Comparison of ENCODE assay signal across 8 mouse cellular contexts in genomic region chr10:11148884-11149741, GRCm38 (mm10). TPM values are rescaled to one million over a fixed set of nuclear protein-coding genes. Genes with fewer than 3 reads are reported as not detected.
DNase-seq lines count a peak whose midpoint lies in the region; ATAC-seq and TF ChIP-seq lines count a peak whose summit lies in the region.

Gene Shprh, plus strand, starts transcription at chr10:11149427.

- H3K9me3 ChIP-seq in forebrain, embryonic 10.5 days, result no peaks in the 10 kb centered on the region
- H3K9me3 ChIP-seq in heart, embryonic 15.5 days (replicated peaks), result no peaks in the 10 kb centered on the region
- no peaks in the 10 kb centered on the region for H3K9me3 ChIP-seq in liver, embryonic 14.5 days (ENCODE audit: control insufficient read depth, low read length)
- no peaks in the 10 kb centered on the region for H3K9me3 ChIP-seq in neural tube, embryonic 11.5 days (ENCODE audit: control insufficient read depth, low read length)
- no peaks in the 10 kb centered on the region for H3K9me3 ChIP-seq in stomach, postnatal 0 days (ENCODE audit: control insufficient read depth, low read length)

- peaks cover 14% of the 10 kb centered on the region for H3K4me1 ChIP-seq in forebrain, embryonic 10.5 days
- H3K4me1 ChIP-seq in heart, embryonic 15.5 days (replicated peaks), result peaks cover 21% of the 10 kb centered on the region
- H3K4me1 ChIP-seq in liver, embryonic 14.5 days (replicated peaks; ENCODE audit: control insufficient read depth in 2 of 2, insufficient read depth in 2 of 2, low read length in 1 of 2), result peaks cover 17 to 19% of the 10 kb centered on the region in 2 experiments
- 0 out of 2 replicates have a peak, but pooled peaks cover 4% of the 10 kb centered on the region for H3K4me1 ChIP-seq in neural tube, embryonic 11.5 days (ENCODE audit: control insufficient read depth, insufficient read depth, low read length)
- no peaks in the 10 kb centered on the region for H3K4me1 ChIP-seq in stomach, postnatal 0 days (replicated peaks; ENCODE audit: control insufficient read depth, insufficient read depth)

- peak within 1 kb of the TSS; percentile 74 for H3K4me2 ChIP-seq in heart, embryonic 15.5 days
- peak within 1 kb of the TSS; percentile 86 for H3K4me2 ChIP-seq in liver, embryonic 14.5 days (ENCODE audit: low read depth)
- H3K4me2 ChIP-seq in neural tube, embryonic 11.5 days (ENCODE audit: low read depth), result peak within 1 kb of the TSS; percentile 72
- peak within 1 kb of the TSS; percentile 85 for H3K4me2 ChIP-seq in stomach, postnatal 0 days (replicated peaks; ENCODE audit: low read depth)

- DNase-seq in CD8-positive naive resting alpha-beta T cell, adult 2 months (ENCODE audit: low read depth in 2 of 2, low spot score in 2 of 2), result peak; percentile 98
- DNase-seq in c-Kit-positive CD71-negative TER-119-negative erythroid progenitor cells, embryonic 14.5 days (ENCODE audit: low read depth), result peak; percentile 97
- DNase-seq in forebrain, embryonic 10.5 days (ENCODE audit: extremely low spot score, low spot score), result peak; percentile 97
- peak; percentile 99 for DNase-seq in kidney, postnatal 25 days
- DNase-seq in liver, embryonic 14.5 days (ENCODE audit: low read depth in 3 of 3, low spot score in 3 of 3), result peak; percentile 98
- peak; percentile 98 for DNase-seq in neural tube, embryonic 11.5 days (ENCODE audit: low spot score)
- peak; percentile 99 for DNase-seq in stomach, postnatal 0 days (ENCODE audit: low spot score)

- H3K27ac ChIP-seq in forebrain, embryonic 10.5 days, result peak within 1 kb of the TSS; percentile 93
- peak within 1 kb of the TSS; percentile 69 for H3K27ac ChIP-seq in heart, embryonic 15.5 days
- no peak within 1 kb of the TSS for H3K27ac ChIP-seq in liver, embryonic 14.5 days
- H3K27ac ChIP-seq in neural tube, embryonic 11.5 days (ENCODE audit: low read depth, low read length), result no peak within 1 kb of the TSS
- H3K27ac ChIP-seq in stomach, postnatal 0 days (replicated peaks), result peak within 1 kb of the TSS; percentile 91

- no peaks in the 10 kb centered on the region for H3K27me3 ChIP-seq in forebrain, embryonic 10.5 days (ENCODE audit: poor library complexity, severe bottlenecking)
- no peaks in the 10 kb centered on the region for H3K27me3 ChIP-seq in heart, embryonic 15.5 days
- no peaks in the 10 kb centered on the region for H3K27me3 ChIP-seq in liver, embryonic 14.5 days (ENCODE audit: control insufficient read depth, insufficient read depth, low read length)
- H3K27me3 ChIP-seq in neural tube, embryonic 11.5 days (ENCODE audit: control insufficient read depth, insufficient read depth, low read length), result no peaks in the 10 kb centered on the region
- no peaks in the 10 kb centered on the region for H3K27me3 ChIP-seq in stomach, postnatal 0 days (ENCODE audit: control insufficient read depth, insufficient read depth, low read length)

- H3K36me3 ChIP-seq in forebrain, embryonic 10.5 days (replicated peaks), result peaks cover 27% of the 10 kb centered on the region
- H3K36me3 ChIP-seq in heart, embryonic 15.5 days, result peaks cover 19% of the 10 kb centered on the region
- H3K36me3 ChIP-seq in liver, embryonic 14.5 days (replicated peaks; ENCODE audit: control insufficient read depth, insufficient read depth, low read depth), result no peaks in the 10 kb centered on the region; the same call in none of the 2 replicates
- peaks cover 3% of the 10 kb centered on the region; the same call in 1 of the 2 replicates for H3K36me3 ChIP-seq in neural tube, embryonic 11.5 days (ENCODE audit: control insufficient read depth, insufficient read depth, low read length)
- H3K36me3 ChIP-seq in stomach, postnatal 0 days (ENCODE audit: control insufficient read depth, insufficient read depth, low read length), result no peaks in the 10 kb centered on the region; the same call in 1 of the 2 replicates

- 2% methylated on average over 59 of the region's 60 CpGs for WGBS in forebrain, embryonic 10.5 days
- 1% methylated on average over 60 of the region's 60 CpGs for WGBS in heart, embryonic 15.5 days
- 1% methylated on average over 59 of the region's 60 CpGs for WGBS in liver, embryonic 14.5 days (ENCODE audit: insufficient replicate concordance)
- WGBS in neural tube, embryonic 11.5 days, result 2% methylated on average over 59 of the region's 60 CpGs
- WGBS in stomach, postnatal 0 days, result under 1% methylated on average over 52 of the region's 60 CpGs

- TF ChIP-seq EP300 in liver, embryonic 14.5 days (IDR thresholded peaks at IDR 0.05; ENCODE audit: low read depth), result 0 out of 2 replicates have a peak, but pooled peaks have one; percentile 13
- TF ChIP-seq EP300 in stomach, postnatal 0 days (optimal IDR thresholded peaks at IDR 0.05), result no peak

- peak within 1 kb of the TSS; percentile 79 for H3K9ac ChIP-seq in heart, embryonic 15.5 days
- peak within 1 kb of the TSS; percentile 76 for H3K9ac ChIP-seq in liver, embryonic 14.5 days (replicated peaks)
- peak within 1 kb of the TSS; percentile 84 for H3K9ac ChIP-seq in neural tube, embryonic 11.5 days (ENCODE audit: low read length)
- H3K9ac ChIP-seq in stomach, postnatal 0 days (ENCODE audit: low read length), result peak within 1 kb of the TSS; percentile 91

- peak within 1 kb of the TSS; percentile 94 for H3K4me3 ChIP-seq in forebrain, embryonic 10.5 days
- H3K4me3 ChIP-seq in heart, embryonic 15.5 days, result peak within 1 kb of the TSS; percentile 71
- peak within 1 kb of the TSS; percentile 81 to 88 for H3K4me3 ChIP-seq in liver, embryonic 14.5 days (ENCODE audit: insufficient read depth in 1 of 2, low read depth in 2 of 2, low read length in 2 of 2)
- peak within 1 kb of the TSS; percentile 54 for H3K4me3 ChIP-seq in neural tube, embryonic 11.5 days (ENCODE audit: low read depth, low read length)
- H3K4me3 ChIP-seq in stomach, postnatal 0 days (ENCODE audit: low read depth, low read length), result peak within 1 kb of the TSS; percentile 91

- peak; percentile 65 for TF ChIP-seq CTCF in liver, embryonic 14.5 days (IDR thresholded peaks at IDR 0.05; ENCODE audit: low read depth)
- TF ChIP-seq CTCF in stomach, postnatal 0 days (IDR thresholded peaks at IDR 0.05; ENCODE audit: low read depth), result peak; percentile 61

- ATAC-seq in heart, embryonic 15.5 days (replicated peaks; ENCODE audit: insufficient number of reproducible peaks, insufficient read depth, low FRiP score, low read depth), result peak; percentile 100
- ATAC-seq in liver, embryonic 14.5 days (ENCODE audit: insufficient read depth), result peak; percentile 98
- ATAC-seq in neural tube, embryonic 11.5 days (ENCODE audit: insufficient read depth, low FRiP score, low TSS enrichment), result peak; percentile 98
- ATAC-seq in stomach, postnatal 0 days (ENCODE audit: low FRiP score, low TSS enrichment), result peak; percentile 100

RNA-seq across cellular contexts. Expression of gene Shprh, which starts in this region (rescaled TPM):
- 19.5 and 20.8 TPM in 2 replicates for polyA plus RNA-seq in forebrain, embryonic 10.5 days (2016; fragmentation: Nextera tagmentation; extraction: Ambion mirVana)
- polyA plus RNA-seq in heart, embryonic 15.5 days (2015; fragmentation: Nextera tagmentation; extraction: Ambion mirVana), result 9.4 and 10.1 TPM in 2 replicates
- 1.9 and 2.6 TPM in 2 replicates for polyA plus RNA-seq in liver, embryonic 14.5 days (2012; rRNA removed)
- 4.2 and 4.3 TPM in 2 replicates for polyA plus RNA-seq in liver, embryonic 14.5 days (2014; fragmentation: Nextera tagmentation; extraction: Ambion mirVana)
- polyA plus RNA-seq in neural tube, embryonic 11.5 days (2014; fragmentation: Nextera tagmentation; extraction: Ambion mirVana), result 23.2 and 25.6 TPM in 2 replicates
- 5.9 and 6.0 TPM in 2 replicates for polyA plus RNA-seq in stomach, postnatal 0 days (2015; fragmentation: Nextera tagmentation; extraction: Ambion mirVana)

Comparison
In these comparisons a context has a peak if more than half of its experiments do, and no peak if none do; other contexts are left out.
1. H3K27ac ChIP-seq: peak in forebrain, embryonic 10.5 days (single experiment), heart, embryonic 15.5 days (single experiment) and stomach, postnatal 0 days (single experiment); none in liver, embryonic 14.5 days (single experiment) and neural tube, embryonic 11.5 days (single experiment).
2. Peak in every context shown above with its lines, with median percentiles within 50 percentile points of each other: DNase-seq, H3K4me3 ChIP-seq, ATAC-seq, H3K4me2 ChIP-seq and H3K9ac ChIP-seq.